Mouse (Mus musculus) kidney, embryonic 14.5 days (tissue): ENCODE results near the gene Rnf133. TPM values are rescaled to one million over a fixed set of nuclear protein-coding genes. Genes with fewer than 3 reads are reported as not detected.

Source experiments
- ATAC-seq: fragments of 200-750 bp; cut with Nextera tagmentation; 2 replicates; pipeline ENCODE4 v1.8.0; 2017; ENCODE audit warnings: moderate number of reproducible peaks, mild to moderate bottlenecking, moderate TSS enrichment, moderate library complexity; ENCODE audit not compliant: low FRiP score, low TSS enrichment
- H3K27ac ChIP-seq: fragments of 300-500 bp; sonication (generic); 2 replicates; pipeline ENCODE4 v1.5.1; 2014; ENCODE audit warnings: low read depth, mild to moderate bottlenecking, low read length, moderate library complexity, mixed read lengths
- H3K27me3 ChIP-seq: fragments of 300-500 bp; sonication (generic); 2 replicates; pipeline ENCODE4 v1.6.1; 2014; ENCODE audit warnings: mild to moderate bottlenecking, low read length; ENCODE audit not compliant: control insufficient read depth, insufficient read depth
- H3K36me3 ChIP-seq: fragments of 300-500 bp; sonication (generic); 2 replicates; pipeline ENCODE4 v1.6.1; 2014; ENCODE audit warnings: low read length, mixed read lengths; ENCODE audit not compliant: control insufficient read depth, insufficient read depth
- H3K4me1 ChIP-seq: fragments of 300-500 bp; sonication (generic); 2 replicates; pipeline ENCODE4 v1.6.1; 2014; ENCODE audit warnings: low read length, mixed read lengths; ENCODE audit not compliant: control insufficient read depth, insufficient read depth
- H3K4me2 ChIP-seq: fragments of 300-500 bp; sonication (generic); replicated peaks from 2 replicates; pipeline ENCODE4 v1.6.1; 2014; ENCODE audit warnings: low read depth, mild to moderate bottlenecking, low read length
- H3K4me3 ChIP-seq: fragments of 300-500 bp; sonication (generic); 2 replicates; pipeline ENCODE4 v1.5.1; 2014; ENCODE audit warnings: mild to moderate bottlenecking, low read length
- H3K9ac ChIP-seq: fragments of 300-500 bp; sonication (generic); 2 replicates; pipeline ENCODE4 v1.6.1; 2014; ENCODE audit warnings: low read depth, mild to moderate bottlenecking, low read length, moderate library complexity
- H3K9me3 ChIP-seq: fragments of 300-500 bp; sonication (generic); 2 replicates; pipeline ENCODE4 v1.6.1; 2016; ENCODE audit warnings: low read length; ENCODE audit not compliant: control insufficient read depth
- WGBS: fragments of 180-500 bp; shearing (Covaris S2); extraction: QIAGEN DNeasy Blood & Tissue Kit; methylation state at CpG from one replicate; pipeline ENCODE4 v1.1.7; 2014; 5-methylcytosine and 5-hydroxymethylcytosine counted together
- polyA plus RNA-seq: library from polyadenylated mRNA; unstranded; fragments of >200 nt; fragmentation: Nextera tagmentation; extraction: Ambion mirVana; gene quantifications from 2 replicates; pipeline ENCODE4 v1.2.1, GENCODE M21; 2014

Gene Rnf133
- polyA plus RNA-seq, result not detected in 2 replicates

DNA sequence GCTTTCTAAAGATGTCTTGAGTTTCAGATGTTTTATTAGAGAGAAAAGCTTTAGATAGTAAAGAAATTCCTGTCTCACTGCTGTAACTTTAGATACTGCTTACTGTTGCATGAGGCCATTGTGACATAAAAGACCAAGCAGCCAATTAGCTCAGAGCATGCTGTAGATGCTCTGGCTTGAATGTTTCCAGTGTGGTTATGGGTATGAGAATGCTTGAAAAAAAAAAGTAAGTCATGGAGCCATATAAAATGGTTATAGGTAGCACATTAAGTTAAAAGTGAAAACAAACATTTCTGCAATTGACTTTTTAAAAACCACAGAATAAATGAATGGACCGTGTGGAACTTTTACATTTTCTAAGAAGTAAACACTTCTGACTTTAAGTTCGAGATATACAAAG lies at the start of gene Rnf133:
Gene Rnf133 (minus strand): TSS at position 101 of the 400 bp plus-strand sequence.
- Histone ChIP-seq H3K27ac (no peak within 1 kb of the TSS), H3K9me3 (no peaks in the 10 kb centered on the region), H3K27me3 (no peaks in the 10 kb centered on the region), H3K4me2 (no peak within 1 kb of the TSS), H3K4me3 (no peak within 1 kb of the TSS), H3K4me1 (no peaks in the 10 kb centered on the region), H3K9ac (no peak within 1 kb of the TSS), H3K36me3 (no peaks in the 10 kb centered on the region)
- 86% methylated on average over 2 of the region's 2 CpGs for WGBS
- ATAC-seq, result no peak

DNA sequence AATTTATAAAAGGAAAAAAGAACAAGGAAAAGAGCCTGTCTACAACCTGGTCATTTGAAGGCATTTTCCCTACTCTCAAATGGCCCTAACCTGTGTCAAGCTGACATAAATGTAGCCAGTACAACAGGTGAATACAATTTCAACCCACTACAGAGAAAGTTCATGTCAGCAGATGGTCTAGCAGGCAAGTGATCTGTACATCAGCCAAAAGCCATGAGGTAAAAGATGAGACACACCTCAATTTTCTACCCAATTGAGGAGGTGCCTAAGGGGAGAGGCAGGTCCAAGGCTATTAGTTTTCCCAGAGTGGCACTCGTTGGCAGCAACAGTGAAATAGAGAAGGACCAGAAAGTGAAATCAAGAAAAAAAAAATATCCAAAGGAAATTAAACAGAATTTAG lies 28.1 kb upstream of the Rnf133 start:
- Histone ChIP-seq H3K4me1 (no peaks in the 10 kb centered on the region), H3K9ac (no peak overlapping the region), H3K4me3 (no peak overlapping the region), H3K9me3 (no peaks in the 10 kb centered on the region), H3K36me3 (no peaks in the 10 kb centered on the region), H3K27ac (no peak overlapping the region), H3K27me3 (no peaks in the 10 kb centered on the region), H3K4me2 (no peak overlapping the region)
- WGBS, result 57% methylated on average over 1 of the region's 1 CpGs
- ATAC-seq, result no peak

DNA sequence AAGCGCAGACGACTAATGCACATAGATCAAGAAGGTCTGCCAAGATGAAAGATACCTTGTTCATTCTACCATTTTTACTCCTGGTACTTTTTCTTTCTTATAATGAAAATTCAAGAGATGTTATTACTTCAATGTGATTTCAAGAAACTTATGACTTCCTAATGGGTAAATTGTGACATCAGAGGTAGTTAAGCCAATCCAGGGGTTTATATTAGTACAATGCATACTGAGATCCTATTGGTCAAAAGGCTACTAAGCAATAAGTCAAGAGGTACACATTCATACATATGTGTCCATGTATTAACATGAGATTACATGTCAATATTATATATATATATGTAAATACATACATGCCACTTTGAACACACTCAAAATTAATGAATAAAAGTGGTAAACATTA lies 4.9 kb upstream of the Rnf133 start, which contains the start of gene Rnf148:
Gene Rnf148 (minus strand): TSS at position 101 of the 400 bp plus-strand sequence.
- Histone ChIP-seq H3K27ac (no peak within 1 kb of the TSS), H3K9me3 (no peaks in the 10 kb centered on the region), H3K9ac (no peak within 1 kb of the TSS), H3K4me1 (no peaks in the 10 kb centered on the region), H3K27me3 (no peaks in the 10 kb centered on the region), H3K4me3 (no peak within 1 kb of the TSS), H3K36me3 (no peaks in the 10 kb centered on the region), H3K4me2 (no peak within 1 kb of the TSS)
- no peak for ATAC-seq
- WGBS, result 93% methylated on average over 2 of the region's 2 CpGs

DNA sequence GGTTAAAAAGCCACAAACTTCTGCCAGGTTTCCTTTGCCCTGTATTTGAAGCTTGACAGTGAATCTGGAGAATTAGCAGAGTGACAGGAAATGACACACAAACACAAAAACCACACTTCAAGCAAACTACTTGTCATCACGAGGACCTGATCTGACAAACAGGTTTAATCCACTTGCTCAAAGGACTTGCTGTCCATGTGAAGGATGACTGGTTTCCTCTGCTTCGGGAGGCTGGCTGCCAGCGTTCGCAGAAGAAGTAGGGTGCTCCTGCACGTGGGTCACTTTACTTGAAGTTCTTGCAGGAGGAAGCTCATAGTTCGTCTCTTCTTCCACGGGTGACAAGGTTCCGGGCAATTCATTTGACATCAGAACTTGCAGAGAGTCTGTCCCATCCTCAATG lies 1.4 kb downstream of the Rnf133 start:
- no peak for ATAC-seq
- Histone ChIP-seq H3K9me3 (no peaks in the 10 kb centered on the region), H3K4me3 (no peak overlapping the region), H3K4me2 (no peak overlapping the region), H3K4me1 (no peaks in the 10 kb centered on the region), H3K36me3 (no peaks in the 10 kb centered on the region), H3K27ac (no peak overlapping the region), H3K9ac (no peak overlapping the region), H3K27me3 (no peaks in the 10 kb centered on the region)
- WGBS, result 79% methylated on average over 8 of the region's 8 CpGs

DNA sequence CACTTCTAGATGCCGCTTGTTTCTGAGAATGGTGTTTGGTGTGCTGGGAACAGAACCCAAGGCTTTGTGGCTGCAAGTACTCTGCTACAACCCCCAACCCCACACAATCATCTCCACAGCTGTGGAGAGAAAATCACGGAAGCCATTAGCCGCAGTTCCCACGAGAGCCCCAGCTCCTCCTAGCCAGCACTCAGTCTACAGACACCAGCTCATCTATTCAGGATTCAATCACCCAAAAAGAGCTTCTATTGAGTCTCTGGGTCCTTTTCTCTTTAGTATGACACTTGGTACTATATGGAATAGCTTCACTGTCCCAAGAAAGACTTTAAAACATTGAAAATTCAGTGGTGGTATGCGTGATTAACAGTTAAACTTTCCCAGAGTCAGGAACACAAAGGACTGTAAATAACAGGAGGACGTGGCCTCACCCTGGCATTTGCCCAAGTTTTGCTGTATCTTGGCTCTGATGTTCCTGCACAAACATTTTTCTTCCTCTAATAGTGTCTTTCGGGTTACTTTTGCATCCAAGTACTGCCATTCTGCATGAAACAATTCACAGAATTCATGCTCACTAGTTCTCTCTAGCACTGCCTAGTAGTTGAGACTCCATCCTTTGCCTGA lies 2.4 kb downstream of the Rnf133 start:
- H3K27ac ChIP-seq, result no peak overlapping the region
- no peak for ATAC-seq
- no peaks in the 10 kb centered on the region for H3K9me3 ChIP-seq
- no peak overlapping the region for H3K4me3 ChIP-seq
- no peak overlapping the region for H3K9ac ChIP-seq
- 66% methylated on average over 7 of the region's 7 CpGs for WGBS
- no peak overlapping the region for H3K4me2 ChIP-seq
- H3K36me3 ChIP-seq, result no peaks in the 10 kb centered on the region
- H3K27me3 ChIP-seq, result no peaks in the 10 kb centered on the region
- H3K4me1 ChIP-seq, result no peaks in the 10 kb centered on the region

- Histone ChIP-seq H3K4me2 (no peak overlapping the region), H3K9ac (no peak overlapping the region), H3K9me3 (no peaks in the 10 kb centered on the region), H3K27ac (no peak overlapping the region), H3K36me3 (no peaks in the 10 kb centered on the region), H3K4me3 (no peak overlapping the region), H3K4me1 (no peaks in the 10 kb centered on the region), H3K27me3 (no peaks in the 10 kb centered on the region)
- no peak for ATAC-seq
- 84% methylated on average over 3 of the region's 3 CpGs for WGBS
Measured at GRCm38 (mm10) chr6:23637081-23637480, 13.0 kb downstream of the Rnf133 start.

- Histone ChIP-seq H3K27me3 (no peaks in the 10 kb centered on the region), H3K9me3 (no peaks in the 10 kb centered on the region), H3K4me3 (no peak overlapping the region), H3K36me3 (no peaks in the 10 kb centered on the region), H3K27ac (no peak overlapping the region), H3K4me2 (no peak overlapping the region), H3K9ac (no peak overlapping the region), H3K4me1 (no peaks in the 10 kb centered on the region)
- ATAC-seq, result no peak
- WGBS, result 92% methylated on average over 3 of the region's 3 CpGs
Measured at GRCm38 (mm10) chr6:23635208-23635607, 14.9 kb downstream of the Rnf133 start.

GRCm38 (mm10) chr6:23634016-23634415 lies 16.1 kb downstream of the Rnf133 start:
- H3K27me3 ChIP-seq, result no peaks in the 10 kb centered on the region
- H3K4me2 ChIP-seq, result no peak overlapping the region
- H3K4me3 ChIP-seq, result no peak overlapping the region
- no peak for ATAC-seq
- no peaks in the 10 kb centered on the region for H3K4me1 ChIP-seq
- no peaks in the 10 kb centered on the region for H3K36me3 ChIP-seq
- H3K9ac ChIP-seq, result no peak overlapping the region
- no peaks in the 10 kb centered on the region for H3K9me3 ChIP-seq
- H3K27ac ChIP-seq, result no peak overlapping the region
- 70% methylated on average over 9 of the region's 9 CpGs for WGBS

DNA sequence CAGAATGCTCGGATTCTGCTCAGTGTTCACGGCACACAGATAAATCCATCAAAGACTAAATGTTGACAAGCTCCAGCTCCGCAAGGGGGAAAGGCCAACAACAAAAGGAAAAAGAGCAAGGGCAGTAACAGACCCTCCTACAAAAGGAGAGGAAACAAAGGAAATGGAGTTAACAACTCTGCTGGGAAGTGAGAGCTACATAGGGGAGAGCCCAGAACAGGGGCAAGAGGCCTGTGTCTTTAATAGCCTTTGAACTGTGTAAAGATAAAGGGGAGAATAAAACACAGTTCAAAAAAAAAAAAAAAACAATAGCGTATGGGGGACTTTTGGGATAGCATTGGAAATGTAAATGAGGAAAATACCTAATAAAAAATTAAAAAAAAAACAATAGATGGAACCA lies 19.6 kb downstream of the Rnf133 start:
- 27% methylated on average over 4 of the region's 4 CpGs for WGBS
- no peaks in the 10 kb centered on the region for H3K27me3 ChIP-seq
- H3K9me3 ChIP-seq, result no peaks in the 10 kb centered on the region
- no peak overlapping the region for H3K4me3 ChIP-seq
- no peaks in the 10 kb centered on the region for H3K36me3 ChIP-seq
- no peak overlapping the region for H3K9ac ChIP-seq
- no peaks in the 10 kb centered on the region for H3K4me1 ChIP-seq
- no peak overlapping the region for H3K4me2 ChIP-seq
- no peak overlapping the region for H3K27ac ChIP-seq
- no peak for ATAC-seq
